In genomic region chr5:114356936-114357751, GRCm38 (mm10) we compare ENCODE assay signal across 8 mouse cellular contexts. TPM values are rescaled to one million over a fixed set of nuclear protein-coding genes. Genes with fewer than 3 reads are reported as not detected.
A peak's percentile ranks its signal among the peaks of the same experiment; 100 is the strongest.
DNase-seq lines count a peak whose midpoint lies in the region; ATAC-seq lines count a peak whose summit lies in the region.

No protein-coding gene starts in this region.

- H3K9me3 ChIP-seq in lung, embryonic 15.5 days = no peaks in the 10 kb centered on the region
- no peaks in the 10 kb centered on the region for H3K9me3 ChIP-seq in embryonic facial prominence, embryonic 11.5 days (replicated peaks; ENCODE audit: control insufficient read depth, low read length)
- H3K9me3 ChIP-seq in hindbrain, embryonic 11.5 days (ENCODE audit: control insufficient read depth, low read length) = no peaks in the 10 kb centered on the region
- H3K9me3 ChIP-seq in limb, embryonic 15.5 days = no peaks in the 10 kb centered on the region

- no peak for DNase-seq in lung, postnatal 25 days (ENCODE audit: low spot score)
- DNase-seq in embryonic facial prominence, embryonic 11.5 days (ENCODE audit: low spot score) = peak; percentile 45
- DNase-seq in hindbrain, embryonic 11.5 days (ENCODE audit: low spot score) = peak; percentile 42
- peak; percentile 41 for DNase-seq in retina, postnatal 1 day
- no peak for DNase-seq in urinary bladder, postnatal 25 days (ENCODE audit: low spot score)
- no peak for DNase-seq in gastrocnemius, postnatal 10 days

- H3K36me3 ChIP-seq in lung, embryonic 15.5 days = peaks cover 22% of the 10 kb centered on the region
- no peaks in the 10 kb centered on the region for H3K36me3 ChIP-seq in embryonic facial prominence, embryonic 11.5 days (replicated peaks; ENCODE audit: control insufficient read depth, insufficient read depth, low read depth, low read length)
- peaks cover 4% of the 10 kb centered on the region; the same call in 1 of the 2 replicates for H3K36me3 ChIP-seq in hindbrain, embryonic 11.5 days (ENCODE audit: control insufficient read depth, insufficient read depth, low read length)
- peaks cover 32% of the 10 kb centered on the region for H3K36me3 ChIP-seq in limb, embryonic 15.5 days

- H3K4me3 ChIP-seq in lung, embryonic 15.5 days = peak overlapping the region; percentile 21
- H3K4me3 ChIP-seq in embryonic facial prominence, embryonic 11.5 days (ENCODE audit: low read depth, low read length) = no peak overlapping the region
- H3K4me3 ChIP-seq in hindbrain, embryonic 11.5 days (ENCODE audit: low read depth, low read length) = no peak overlapping the region
- peak overlapping the region; percentile 13 for H3K4me3 ChIP-seq in limb, embryonic 15.5 days

- H3K4me2 ChIP-seq in lung, embryonic 15.5 days = peak overlapping the region; percentile 42
- H3K4me2 ChIP-seq in embryonic facial prominence, embryonic 11.5 days (ENCODE audit: low read depth, low read length) = no peak overlapping the region
- no peak overlapping the region for H3K4me2 ChIP-seq in hindbrain, embryonic 11.5 days (replicated peaks; ENCODE audit: low read depth, low read length)
- H3K4me2 ChIP-seq in limb, embryonic 15.5 days = peak overlapping the region; percentile 27

- no peaks in the 10 kb centered on the region for H3K27me3 ChIP-seq in lung, embryonic 15.5 days
- no peaks in the 10 kb centered on the region for H3K27me3 ChIP-seq in embryonic facial prominence, embryonic 11.5 days (ENCODE audit: control insufficient read depth, insufficient read depth, low read length)
- H3K27me3 ChIP-seq in hindbrain, embryonic 11.5 days (ENCODE audit: control insufficient read depth, insufficient read depth, low read length) = no peaks in the 10 kb centered on the region
- no peaks in the 10 kb centered on the region for H3K27me3 ChIP-seq in limb, embryonic 15.5 days

- H3K9ac ChIP-seq in lung, embryonic 15.5 days = 0 out of 2 replicates have a peak overlapping the region, but pooled peaks have one; percentile 16
- H3K9ac ChIP-seq in embryonic facial prominence, embryonic 11.5 days (replicated peaks; ENCODE audit: low read length) = no peak overlapping the region
- no peak overlapping the region for H3K9ac ChIP-seq in hindbrain, embryonic 11.5 days (ENCODE audit: low read depth, low read length)
- H3K9ac ChIP-seq in limb, embryonic 15.5 days = no peak overlapping the region

- 35% methylated on average over 23 of the region's 23 CpGs for WGBS in lung, embryonic 15.5 days
- 51% methylated on average over 23 of the region's 23 CpGs for WGBS in embryonic facial prominence, embryonic 11.5 days
- WGBS in hindbrain, embryonic 11.5 days = 57% methylated on average over 23 of the region's 23 CpGs
- whole genome bisulfite sequencing in limb, embryonic 15.5 days = 41% methylated on average over 23 of the region's 23 CpGs

- H3K4me1 ChIP-seq in lung, embryonic 15.5 days = peaks cover 22% of the 10 kb centered on the region
- peaks cover 3% of the 10 kb centered on the region; the same call in 1 of the 2 replicates for H3K4me1 ChIP-seq in embryonic facial prominence, embryonic 11.5 days (ENCODE audit: control insufficient read depth, insufficient read depth, low read length)
- H3K4me1 ChIP-seq in hindbrain, embryonic 11.5 days (replicated peaks; ENCODE audit: control insufficient read depth, insufficient read depth, low read length) = 0 out of 2 replicates have a peak, but pooled peaks cover 4% of the 10 kb centered on the region
- H3K4me1 ChIP-seq in limb, embryonic 15.5 days = peaks cover 20% of the 10 kb centered on the region

- peak; percentile 72 for ATAC-seq in lung, embryonic 15.5 days (ENCODE audit: borderline replicate concordance, extremely low read depth, low FRiP score, low TSS enrichment)
- ATAC-seq in embryonic facial prominence, embryonic 11.5 days (replicated peaks; ENCODE audit: insufficient number of reproducible peaks, low FRiP score, low TSS enrichment, low read depth) = peak; percentile 30
- ATAC-seq in hindbrain, embryonic 11.5 days (ENCODE audit: low FRiP score) = peak; percentile 43; the same call in 1 of the 2 replicates
- peak; percentile 66 for ATAC-seq in limb, embryonic 15.5 days (ENCODE audit: insufficient number of reproducible peaks, low FRiP score, low TSS enrichment, low read depth)

- peak overlapping the region; percentile 95 for H3K27ac ChIP-seq in lung, embryonic 15.5 days
- H3K27ac ChIP-seq in embryonic facial prominence, embryonic 11.5 days (replicated peaks; ENCODE audit: low read depth, low read length) = no peak overlapping the region
- H3K27ac ChIP-seq in hindbrain, embryonic 11.5 days (ENCODE audit: low read depth, low read length) = no peak overlapping the region
- peak overlapping the region; percentile 84 for H3K27ac ChIP-seq in limb, embryonic 15.5 days

RNA-seq across cellular contexts. Expression of gene Kctd10, which starts 23.2 kb away (rescaled TPM):
- 169 and 176 TPM in 2 replicates for polyA plus RNA-seq in lung, embryonic 15.5 days (2015; fragmentation: Nextera tagmentation; extraction: Ambion mirVana)
- polyA plus RNA-seq in embryonic facial prominence, embryonic 11.5 days (2014; fragmentation: Nextera tagmentation; extraction: Ambion mirVana) = 110 TPM in 2 replicates
- polyA plus RNA-seq in hindbrain, embryonic 11.5 days (2014; fragmentation: Nextera tagmentation; extraction: Ambion mirVana) = 104 and 115 TPM in 2 replicates
- polyA plus RNA-seq in limb, embryonic 15.5 days (2015; fragmentation: Nextera tagmentation; extraction: Ambion mirVana) = 112 and 117 TPM in 2 replicates
- total RNA-seq in gastrocnemius, postnatal 10 days (2021) = 10 to 100 TPM; 28.3 to 30.8 TPM

RNA-seq across cellular contexts. Expression of gene Ube3b, which starts 23.3 kb away (rescaled TPM):
- polyA plus RNA-seq in lung, embryonic 15.5 days (2015; fragmentation: Nextera tagmentation; extraction: Ambion mirVana) = 43.4 and 46.5 TPM in 2 replicates
- 42.3 and 44.9 TPM in 2 replicates for polyA plus RNA-seq in embryonic facial prominence, embryonic 11.5 days (2014; fragmentation: Nextera tagmentation; extraction: Ambion mirVana)
- polyA plus RNA-seq in hindbrain, embryonic 11.5 days (2014; fragmentation: Nextera tagmentation; extraction: Ambion mirVana) = 37.3 and 48.0 TPM in 2 replicates
- 39.6 and 41.9 TPM in 2 replicates for polyA plus RNA-seq in limb, embryonic 15.5 days (2015; fragmentation: Nextera tagmentation; extraction: Ambion mirVana)
- 10 to 100 TPM; 52.3 to 55.6 TPM for total RNA-seq in gastrocnemius, postnatal 10 days (2021)

Comparison
In these comparisons a context has a peak if more than half of its experiments do, and no peak if none do; other contexts are left out.
1. H3K27ac ChIP-seq: peak in lung, embryonic 15.5 days (single experiment) and limb, embryonic 15.5 days (single experiment); none in embryonic facial prominence, embryonic 11.5 days (single experiment) and hindbrain, embryonic 11.5 days (single experiment).
2. H3K4me2 ChIP-seq: peak in lung, embryonic 15.5 days (single experiment) and limb, embryonic 15.5 days (single experiment); none in embryonic facial prominence, embryonic 11.5 days (single experiment) and hindbrain, embryonic 11.5 days (single experiment).
3. H3K4me3 ChIP-seq: peak in lung, embryonic 15.5 days (single experiment) and limb, embryonic 15.5 days (single experiment); none in embryonic facial prominence, embryonic 11.5 days (single experiment) and hindbrain, embryonic 11.5 days (single experiment).
4. DNase-seq: peak in embryonic facial prominence, embryonic 11.5 days (single experiment), hindbrain, embryonic 11.5 days (single experiment) and retina, postnatal 1 day (single experiment); none in lung, postnatal 25 days (single experiment), urinary bladder, postnatal 25 days (single experiment) and gastrocnemius, postnatal 10 days (single experiment).
5. Peak in every context shown above with its lines, with median percentiles within 50 percentile points of each other: ATAC-seq.